Mouse (Mus musculus) adipose tissue, adult 10 weeks (tissue): ENCODE data around the gene Begain. TPM values are rescaled to one million over a fixed set of nuclear protein-coding genes. Genes with fewer than 3 reads are reported as not detected.

Source experiments
- polyA plus RNA-seq: library from polyadenylated mRNA; stranded (reverse); fragments of 350-450 nt; fragmentation: Illumina TruSeq; extraction: RNeasy Lipid Tissue Mini Kit (QIAGEN cat#74804); gene quantifications from one replicate; pipeline ENCODE4 v1.2.3, GENCODE M21; 2014; ENCODE audit warnings: low read depth, low replicate concordance

The Begain gene
- 1.1 TPM for polyA plus RNA-seq

GRCm38 (mm10) chr12:109068167-109068653 lies at the start of gene Begain:
Gene Begain, minus strand, starts transcription at chr12:109068217.

Other genes with a start within 250 kb of the Begain start
- 29.4 TPM for gene Slc25a29, start 232.3 kb downstream of the Begain start, polyA plus RNA-seq
- gene Slc25a47, start 232.2 kb downstream of the Begain start, polyA plus RNA-seq = 37.2 TPM
- 23.3 TPM for gene Wdr25, start 174.6 kb downstream of the Begain start, polyA plus RNA-seq
- 354 TPM for gene Wars, start 174.0 kb downstream of the Begain start, polyA plus RNA-seq